Mouse (Mus musculus): ENCODE measurements around the gene Ankrd28.
"Not testable (repeated sequence)": the region's sequence is repeated elsewhere in the genome, so short reads cannot be mapped to it uniquely, and the experiment has no call there.

Gene Ankrd28

GRCm38 (mm10) chr14:31830571-31831369 is at the start of gene Ankrd28:
Gene Ankrd28, minus strand, starts transcription at chr14:31830651.
- in situ Hi-C loops (cut with MboI, MseI), result loop anchor here (10.0 kb wide), 1 partner anchor 254 kb away; the partner anchor contains the start of genes Dph3 and Oxnad1

DNA sequence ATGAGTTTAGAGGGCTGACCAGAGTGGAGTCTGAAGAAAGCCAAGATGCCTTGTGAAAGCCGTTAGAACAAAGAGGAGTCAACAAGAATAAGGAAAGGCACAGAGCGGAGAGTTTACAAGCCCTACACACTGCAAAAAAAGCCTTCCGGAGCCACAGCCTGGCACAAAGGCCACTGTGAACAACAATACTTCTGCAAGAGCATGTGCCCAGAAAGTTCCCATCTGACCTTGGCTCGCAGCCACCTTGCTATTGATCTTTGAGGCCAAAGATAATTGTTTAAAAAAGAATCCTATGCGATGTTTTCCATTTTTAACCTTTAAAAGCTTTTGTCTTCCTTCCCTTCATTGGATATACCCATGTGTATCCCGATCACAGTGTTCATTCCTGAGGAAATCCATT is 49.0 kb upstream of the Ankrd28 start:
- in situ Hi-C loops (cut with MboI, MseI), result no loop called here

DNA sequence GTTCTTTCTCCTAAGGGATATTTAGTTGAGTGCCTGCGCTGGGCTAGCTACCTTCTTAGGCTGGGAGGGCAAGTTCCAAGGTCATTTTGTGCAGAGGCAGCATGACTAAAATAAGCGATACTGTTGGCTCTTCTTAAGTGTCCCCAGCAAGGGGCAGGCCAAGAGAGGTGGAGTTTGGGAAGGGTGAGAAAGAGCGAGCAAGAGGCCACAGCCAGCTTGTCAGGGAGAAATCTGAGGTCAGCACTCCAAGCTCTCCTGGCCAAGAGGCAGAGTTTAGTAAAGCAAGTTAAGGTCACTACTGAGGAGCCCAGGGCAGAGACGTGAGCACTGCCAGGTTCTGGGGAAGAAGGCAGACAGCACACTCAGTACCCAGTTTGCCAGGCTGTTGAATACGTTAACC is 41.7 kb upstream of the Ankrd28 start:
- in situ Hi-C loops (cut with MboI, MseI), result no loop called here

- in situ Hi-C loops (cut with MboI, MseI), result no loop called here
Observed at GRCm38 (mm10) chr14:31870436-31870835, 40.0 kb upstream of the Ankrd28 start.

GRCm38 (mm10) chr14:31868591-31868990 is 38.1 kb upstream of the Ankrd28 start:
- in situ Hi-C loops (cut with MboI, MseI), result no loop called here

DNA sequence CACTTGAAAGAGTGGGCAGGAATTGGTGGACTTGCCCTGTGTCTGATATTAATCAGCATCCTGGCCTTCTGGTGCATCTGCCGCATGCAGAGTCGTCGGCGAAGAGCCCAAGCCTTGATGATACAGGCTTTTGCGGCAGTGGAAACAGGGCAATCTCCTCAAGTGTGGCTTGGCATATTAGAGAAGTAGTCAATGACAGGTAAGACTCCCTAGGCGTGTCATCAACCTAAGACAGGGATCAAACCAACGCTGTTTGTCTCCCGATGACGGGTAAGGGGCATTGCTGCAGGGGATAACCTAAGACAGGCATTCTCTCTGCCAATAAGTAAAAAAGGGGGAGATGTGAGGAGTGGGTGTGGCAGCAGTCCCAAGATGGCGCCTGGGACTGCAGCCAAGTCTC is 35.9 kb upstream of the Ankrd28 start:
- in situ Hi-C loops (cut with MboI, MseI), result not testable (repeated sequence)

DNA sequence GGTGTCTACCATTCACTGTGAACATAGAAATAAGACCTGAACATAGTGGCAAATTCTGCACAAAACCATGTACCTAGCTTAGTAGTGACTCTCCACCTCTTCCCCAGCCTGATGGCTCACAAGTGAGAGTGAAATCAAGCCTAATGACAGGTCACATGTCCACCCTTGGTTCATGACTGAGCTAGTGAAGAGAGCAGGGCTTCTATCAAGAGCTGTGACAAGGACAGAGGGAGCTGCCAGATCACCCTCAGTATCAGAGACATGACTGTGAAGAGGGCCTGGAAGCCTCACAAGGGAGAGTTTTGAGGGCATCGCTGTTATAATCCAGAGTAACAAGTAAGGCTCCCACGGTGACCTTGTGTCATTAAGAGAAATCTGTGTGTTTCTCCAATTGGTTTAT is 28.2 kb upstream of the Ankrd28 start:
- in situ Hi-C loops (cut with MboI, MseI), result no loop called here

DNA sequence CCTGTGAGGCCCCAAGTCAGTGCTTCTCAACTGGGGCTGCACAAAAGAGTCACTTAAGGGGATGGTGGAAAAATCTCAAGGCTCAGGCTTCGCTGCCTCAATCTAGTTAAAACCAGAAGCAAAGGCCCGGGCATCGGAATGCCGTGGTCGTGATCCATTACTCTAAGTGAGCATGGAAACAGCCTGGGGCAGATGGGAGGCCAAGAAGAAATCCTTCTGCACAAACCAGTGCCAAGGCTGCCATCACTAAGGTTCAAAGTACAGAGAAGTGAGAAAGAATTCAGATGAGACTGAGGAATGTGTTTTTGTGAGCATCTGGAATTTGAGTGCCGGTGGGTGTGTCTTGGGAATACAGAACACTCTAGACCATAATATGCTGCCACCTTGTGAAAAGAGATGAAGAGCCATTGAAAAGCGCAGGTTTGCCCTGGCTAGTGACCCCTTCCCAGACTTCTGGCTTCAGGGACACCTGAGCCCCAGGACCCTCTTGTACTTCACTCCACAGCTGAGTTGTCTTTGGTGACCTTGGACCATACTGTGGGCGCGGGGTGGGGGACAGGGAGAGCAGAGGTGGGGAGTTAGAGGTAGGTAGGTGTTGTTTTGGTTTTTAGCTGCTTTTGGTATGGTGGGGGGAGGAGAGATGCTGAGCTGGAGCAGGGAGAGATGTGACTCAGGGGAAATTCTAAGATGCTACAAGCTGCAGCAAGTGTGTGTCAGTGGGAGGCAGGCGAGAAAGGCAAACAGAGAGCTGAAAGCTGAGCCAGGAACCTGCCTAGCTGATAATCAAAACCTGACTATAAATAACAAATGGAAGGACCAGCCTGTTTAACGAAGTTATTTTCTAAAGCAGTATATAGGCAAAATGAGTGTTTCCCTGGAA is 26.9 kb upstream of the Ankrd28 start:
- in situ Hi-C loops (cut with MboI, MseI), result no loop called here

DNA sequence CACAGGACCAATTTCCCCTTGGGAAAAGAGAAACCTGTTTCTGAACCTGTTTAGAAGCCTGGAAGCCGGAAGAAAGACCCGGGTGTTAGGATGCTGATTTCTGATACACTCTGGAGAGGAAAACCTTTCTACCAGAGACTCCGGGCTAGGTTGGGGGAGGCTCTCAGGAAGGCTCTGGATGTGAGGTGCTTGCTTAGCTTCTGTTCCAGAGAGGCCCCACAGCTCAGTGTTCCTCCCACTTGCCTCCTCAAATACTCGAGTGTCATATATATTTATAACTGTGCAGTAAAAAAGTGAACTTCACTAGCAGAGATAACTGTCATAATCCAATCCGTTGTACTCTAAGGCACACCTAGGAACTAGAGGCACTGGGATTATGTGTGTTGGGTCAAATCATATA is 25.6 kb upstream of the Ankrd28 start:
- in situ Hi-C loops (cut with MboI, MseI), result no loop called here

DNA sequence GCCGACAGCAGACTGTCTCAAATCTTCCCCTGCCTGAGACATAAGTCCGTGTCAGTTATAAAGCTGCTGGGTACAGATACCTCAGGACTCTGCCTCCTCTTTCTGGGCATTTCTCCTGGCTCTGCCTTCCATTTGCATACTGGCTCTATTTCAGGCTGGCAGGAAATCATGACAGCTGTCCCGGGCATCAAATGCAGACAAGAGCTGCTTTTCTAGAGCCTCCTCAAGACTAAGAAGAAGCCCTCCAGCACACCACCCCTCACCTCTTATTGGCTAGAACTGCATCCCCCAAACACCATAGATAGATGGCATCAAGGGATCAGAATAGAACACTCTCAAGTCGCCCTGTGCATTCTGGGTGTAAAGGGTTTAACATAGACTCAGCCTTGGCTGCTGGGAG is 24.2 kb upstream of the Ankrd28 start:
- in situ Hi-C loops (cut with MboI, MseI), result no loop called here

DNA sequence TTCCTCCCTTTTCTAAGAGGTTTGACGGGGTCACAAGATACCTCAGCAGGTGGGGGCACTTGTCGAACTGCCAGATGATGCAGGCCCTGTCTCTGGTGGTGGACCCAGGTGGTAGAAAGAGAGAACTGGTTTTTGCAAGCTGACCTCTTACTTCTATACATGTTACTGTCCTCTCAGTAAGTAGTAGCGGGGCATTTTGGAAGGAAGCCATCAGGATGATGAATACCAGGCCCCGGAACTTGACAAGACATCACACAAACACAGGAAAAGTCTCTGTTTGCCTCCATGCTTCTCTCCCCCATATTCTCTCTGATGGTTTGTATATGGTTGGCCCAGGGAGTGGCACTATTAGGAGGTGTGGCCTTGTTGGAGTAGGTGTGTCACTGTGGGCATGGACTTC is 13.1 kb upstream of the Ankrd28 start:
- in situ Hi-C loops (cut with MboI, MseI), result no loop called here

- in situ Hi-C loops (cut with MboI, MseI), result loop anchor here (10.0 kb wide), 1 partner anchor 253 kb away; the partner anchor contains the start of genes Dph3 and Oxnad1
Observed at GRCm38 (mm10) chr14:31832022-31832421, 1.6 kb upstream of the Ankrd28 start.

DNA sequence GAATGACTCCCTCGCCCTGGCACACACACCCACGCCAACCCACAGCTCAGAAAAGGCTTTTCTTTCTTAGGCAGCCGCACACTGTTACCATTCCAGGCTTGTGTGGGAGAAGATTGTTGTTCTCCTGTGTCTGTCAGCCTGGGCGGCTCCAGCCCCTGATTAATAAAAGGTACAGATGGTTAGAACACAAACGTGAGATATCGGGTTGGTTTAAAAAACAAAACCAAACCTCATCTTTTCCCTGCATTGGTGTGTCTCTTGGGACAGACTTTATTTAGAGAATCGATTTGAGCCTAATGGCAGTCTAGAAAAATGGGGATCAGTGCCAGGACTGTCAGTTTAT is 890 bp upstream of the Ankrd28 start:
- in situ Hi-C loops (cut with MboI, MseI), result loop anchor here (10.0 kb wide), 1 partner anchor 253 kb away; the partner anchor contains the start of genes Dph3 and Oxnad1

DNA sequence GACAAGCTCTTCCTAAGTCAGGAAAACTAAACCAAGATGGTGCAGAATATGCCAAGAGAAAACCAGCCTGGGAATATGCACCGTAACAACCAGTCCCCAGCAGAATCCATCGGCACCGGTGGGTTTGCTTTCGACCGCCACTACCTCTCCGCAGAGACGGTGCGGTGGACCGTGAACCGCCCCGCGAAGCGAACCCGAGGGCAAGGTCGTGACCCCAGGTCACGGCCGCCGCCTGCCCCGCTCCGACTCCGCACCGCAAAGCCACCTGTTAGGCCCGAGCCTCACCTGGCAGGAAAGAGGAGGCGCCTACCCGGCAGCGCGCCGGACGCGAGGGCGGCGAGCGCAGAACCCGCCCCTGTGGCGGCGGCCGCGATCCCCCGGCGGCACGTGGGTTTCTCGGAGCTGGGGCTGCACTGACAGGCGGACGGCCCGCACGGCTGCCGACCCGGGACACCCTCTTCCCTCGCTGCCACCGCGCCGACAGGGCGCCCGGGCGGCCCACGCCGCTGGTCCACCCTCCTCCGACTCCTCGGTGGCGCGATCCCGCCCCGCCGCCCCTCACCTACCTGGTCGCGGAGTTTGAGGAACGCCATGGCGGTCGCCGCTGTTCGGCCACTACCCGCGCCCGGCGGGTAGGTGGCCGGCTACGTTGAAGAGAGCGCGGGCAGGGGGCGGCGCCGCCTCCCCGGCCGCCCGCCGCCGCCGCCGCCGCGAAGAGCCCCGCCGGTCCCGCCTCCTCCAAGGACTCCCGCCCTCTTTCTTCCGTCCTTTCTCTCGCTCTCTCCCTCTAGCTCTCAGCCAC is 489 bp downstream of the Ankrd28 start:
- in situ Hi-C loops (cut with MboI, MseI), result loop anchor here (10.0 kb wide), 1 partner anchor 255 kb away; the partner anchor contains the start of genes Dph3 and Oxnad1

- in situ Hi-C loops (cut with MboI, MseI), result no loop called here
Observed at GRCm38 (mm10) chr14:31827221-31827620, 3.2 kb downstream of the Ankrd28 start.

- in situ Hi-C loops (cut with MboI, MseI), result no loop called here
Observed at GRCm38 (mm10) chr14:31809942-31810341, 20.5 kb downstream of the Ankrd28 start.

- in situ Hi-C loops (cut with MboI, MseI), result no loop called here
Observed at GRCm38 (mm10) chr14:31803791-31804190, 26.7 kb downstream of the Ankrd28 start.

DNA sequence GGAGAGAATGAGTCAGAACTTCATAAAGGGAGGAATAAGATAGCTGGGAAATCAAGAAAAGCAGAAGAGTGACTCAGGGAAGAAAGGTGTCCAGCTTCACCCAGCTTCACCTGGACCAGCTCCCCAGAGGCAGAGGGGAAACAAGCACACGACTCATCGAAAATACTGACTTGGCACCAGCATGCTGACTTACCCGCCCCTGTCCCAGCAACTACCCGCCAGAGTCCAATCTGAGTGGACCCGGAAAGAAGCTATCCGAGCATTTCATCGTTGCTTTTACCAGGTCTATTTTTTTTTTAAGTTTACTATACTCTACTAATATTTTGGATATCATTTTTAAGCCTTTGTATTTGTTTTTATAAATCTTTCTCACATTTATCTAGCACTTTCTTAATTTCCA is 29.5 kb downstream of the Ankrd28 start:
- in situ Hi-C loops (cut with MboI, MseI), result no loop called here

GRCm38 (mm10) chr14:31800446-31800845 is 30.0 kb downstream of the Ankrd28 start:
- in situ Hi-C loops (cut with MboI, MseI), result no loop called here

- in situ Hi-C loops (cut with MboI, MseI), result loop anchor here (10.0 kb wide), 2 partner anchors 146 to 276 kb away; no protein-coding TSS in a partner anchor
Observed at GRCm38 (mm10) chr14:31798937-31799336, 31.5 kb downstream of the Ankrd28 start.

- in situ Hi-C loops (cut with MboI, MseI), result loop anchor here (10.0 kb wide), 2 partner anchors 149 to 279 kb away; no protein-coding TSS in a partner anchor
Observed at GRCm38 (mm10) chr14:31795535-31795934, 34.9 kb downstream of the Ankrd28 start.

Measured in T-helper 2 cell (primary cell).